Mouse (Mus musculus) G1E (cell line): Measurements from ENCODE around the gene Prap1.

Experiments
- CTCF ChIP-seq: IDR thresholded peaks from 2 replicates; pipeline ENCODE4 v1.5.1; 2012; ENCODE audit warnings: low read depth, low read length, inconsistent platforms, mixed read lengths
- POLR2AphosphoS5 ChIP-seq: IDR thresholded peaks from 2 replicates; pipeline ENCODE4 v1.6.1; 2012; ENCODE audit warnings: low read depth, low read length, inconsistent platforms; ENCODE audit not compliant: insufficient replicate concordance
- TAL1 ChIP-seq: conservative IDR thresholded peaks from 2 replicates; pipeline ENCODE4 v1.6.1; 2012; ENCODE audit warnings: low read depth, low read length, inconsistent platforms, mixed read lengths

- TF ChIP-seq CTCF: no peak
- TF ChIP-seq POLR2AphosphoS5: no peak
- TF ChIP-seq TAL1: no peak
Observed at GRCm38 (mm10) chr7:140045546-140045945, 47.6 kb upstream of the Prap1 start.
